Mouse (Mus musculus) thymus, postnatal 36 days (tissue): ENCODE measurements around the gene Il31.

ENCODE experiments used
- DNase-seq, 2 experiments: peaks; one replicate each; pipeline ENCODE4 v3.0.0; 2022; ENCODE audit warnings: mixed read lengths in 2 of 2

The Il31 gene

GRCm38 (mm10) chr5:123470784-123471400 is 18.4 kb downstream of the Il31 start:
- DNase-seq, result no peak

- no peak for DNase-seq
These were observed 24.7 kb downstream of the Il31 start for GRCm38 (mm10) chr5:123464638-123465037.

DNA sequence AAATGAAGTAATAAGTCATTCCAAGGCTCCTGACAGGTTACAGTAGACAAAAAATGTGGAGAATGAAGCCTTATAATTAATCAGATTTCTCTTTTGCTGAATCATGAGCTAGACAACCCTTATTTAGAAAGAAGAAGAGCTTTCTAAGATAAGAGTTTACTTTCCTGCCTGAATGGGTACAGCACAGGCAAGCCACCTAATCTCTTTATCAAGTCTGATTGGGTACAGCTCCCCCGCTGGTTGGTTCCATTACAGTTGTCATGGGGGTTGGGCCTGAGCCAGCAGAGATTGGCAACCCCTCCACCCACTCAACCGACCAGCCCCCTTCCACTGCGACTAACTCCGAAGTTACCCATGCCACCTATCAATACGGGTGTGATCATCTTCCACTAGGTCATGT is 27.9 kb downstream of the Il31 start:
- no peak for DNase-seq

GRCm38 (mm10) chr5:123451886-123452285 is 37.4 kb downstream of the Il31 start:
- no peak for DNase-seq

GRCm38 (mm10) chr5:123444849-123445334 is 44.4 kb downstream of the Il31 start:
- no peak for DNase-seq

- DNase-seq, result peak; percentile 47 to 57
These were observed 45.2 kb downstream of the Il31 start for GRCm38 (mm10) chr5:123444069-123444468.

- DNase-seq, result no peak
These were observed 47.0 kb downstream of the Il31 start for GRCm38 (mm10) chr5:123442283-123442682.

DNA sequence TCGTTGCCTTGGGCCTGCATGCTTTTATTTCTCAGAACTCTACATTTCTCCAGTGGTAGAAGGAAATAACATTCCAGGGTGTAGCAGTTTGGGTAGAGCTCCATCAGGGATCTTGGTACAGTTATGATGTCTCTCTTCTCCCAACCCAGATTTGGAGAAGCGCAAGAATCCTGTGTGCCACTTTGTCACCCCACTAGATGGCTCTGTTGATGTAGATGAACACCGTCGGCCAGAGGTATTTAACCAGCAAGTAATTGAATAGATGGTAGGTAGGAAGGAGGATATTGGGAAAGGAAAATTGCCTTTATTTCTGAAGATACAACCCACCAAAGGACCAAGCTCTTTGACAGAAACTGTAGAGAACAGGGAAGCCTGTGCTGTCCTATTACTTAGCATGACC is 48.6 kb downstream of the Il31 start:
- DNase-seq, result no peak

DNA sequence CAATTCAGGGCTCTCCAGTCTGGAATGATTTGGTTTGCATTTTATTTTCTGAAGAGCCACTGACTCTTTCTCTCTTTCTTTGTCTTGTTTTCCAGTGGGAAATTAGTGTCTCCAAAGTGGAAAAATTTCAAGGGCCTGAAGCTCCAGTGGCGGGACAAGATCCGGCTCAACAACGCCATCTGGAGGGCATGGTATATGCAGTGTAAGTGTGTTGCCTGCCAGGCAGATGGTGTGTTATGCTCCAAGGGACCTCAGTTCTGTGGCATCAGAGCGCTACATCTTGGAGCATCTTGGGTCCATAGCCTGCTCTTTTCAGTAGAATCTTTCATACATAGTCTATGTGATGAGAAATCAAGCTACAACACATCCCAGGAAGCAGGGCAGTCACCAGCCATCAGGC is 49.3 kb downstream of the Il31 start:
- DNase-seq, result no peak

GRCm38 (mm10) chr5:123439312-123439711 is 50.0 kb downstream of the Il31 start:
- DNase-seq, result no peak

DNA sequence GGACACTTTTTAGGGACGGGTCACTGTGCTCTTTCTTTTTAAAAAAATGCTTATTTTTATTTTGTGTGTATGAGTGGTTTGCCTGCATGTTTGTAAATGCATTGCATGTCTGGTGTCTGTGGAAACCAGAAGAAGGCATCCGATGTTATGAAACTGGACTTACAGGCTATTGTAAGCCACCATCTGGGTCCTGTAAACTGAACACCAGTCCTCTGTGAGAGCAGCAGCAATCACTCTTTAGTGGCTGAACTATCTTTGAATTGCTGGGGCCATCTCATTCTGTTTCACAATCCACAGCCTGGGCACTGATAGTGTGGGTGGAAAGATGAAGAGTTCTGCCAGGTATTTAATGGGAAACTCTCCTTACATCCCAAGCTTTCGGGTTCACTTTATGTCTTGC is 50.9 kb downstream of the Il31 start:
- DNase-seq, result no peak

GRCm38 (mm10) chr5:123436780-123437175 is 52.5 kb downstream of the Il31 start:
- peak; percentile 41 to 42 for DNase-seq

GRCm38 (mm10) chr5:123436071-123436779 is 53.1 kb downstream of the Il31 start:
- no peak for DNase-seq

DNA sequence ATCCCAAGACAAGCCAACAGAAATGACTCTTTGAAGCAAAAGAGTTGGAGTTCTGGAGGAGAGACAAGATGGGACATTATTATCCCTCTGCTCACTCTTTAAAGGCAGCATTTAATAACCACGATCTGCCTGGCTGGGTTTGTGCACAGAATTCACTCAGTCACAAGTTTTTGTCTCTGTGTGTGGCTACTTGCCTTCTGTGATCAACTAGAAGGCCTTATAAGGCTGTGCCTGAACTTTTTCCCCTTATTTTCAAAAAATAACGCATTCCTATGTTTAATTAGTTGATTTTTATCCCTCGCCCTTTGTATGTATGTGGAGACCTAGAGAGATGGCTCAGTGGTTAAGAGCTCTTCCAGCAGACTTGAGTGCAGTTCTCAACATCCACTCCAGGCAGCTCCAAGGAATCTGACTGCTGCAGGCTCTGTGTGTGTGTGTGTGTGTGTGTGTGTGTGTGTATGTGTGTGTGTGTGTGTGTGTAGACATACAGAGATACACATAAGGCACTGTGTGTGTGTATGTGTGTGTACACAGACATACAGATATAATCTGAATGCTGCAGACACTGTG is 56.9 kb downstream of the Il31 start:
- DNase-seq, result no peak

GRCm38 (mm10) chr5:123431524-123432304 is 57.6 kb downstream of the Il31 start:
- DNase-seq, result no peak
